Mouse (Mus musculus) gastrocnemius, postnatal 36 days (tissue): ENCODE data around the gene Ddx28. TPM values are rescaled to one million over a fixed set of nuclear protein-coding genes. Genes with fewer than 3 reads are reported as not detected.

Source experiments
- DNase-seq, 2 experiments: peaks; one replicate each; pipeline ENCODE4 v3.0.0; 2022
- intact Hi-C: fragments of 180-260 bp; cut with DNase I; formaldehyde crosslinking; loops from one replicate; pipeline ENCODE4 v1.15.1; 2025
- total RNA-seq, 2 experiments: library from RNA; stranded (reverse); gene quantifications; 2 replicates each; pipeline ENCODE4 v1.2.3; 2021

The Ddx28 gene
- total RNA-seq, 2 experiments from 2014 or later, result 8.2 to 9.6 TPM

- intact Hi-C loops, result no loop called here
- no peak for DNase-seq
Measured at GRCm38 (mm10) chr8:105975363-105975762, 36.3 kb downstream of the Ddx28 start.

GRCm38 (mm10) chr8:105971019-105971720, 40.5 kb downstream of the Ddx28 start:
- intact Hi-C loops, result no loop called here
- no peak for DNase-seq

GRCm38 (mm10) chr8:105969367-105969766, 42.3 kb downstream of the Ddx28 start:
- DNase-seq, result no peak
- intact Hi-C loops, result no loop called here

GRCm38 (mm10) chr8:105966692-105967311, 44.9 kb downstream of the Ddx28 start:
- intact Hi-C loops, result no loop called here
- DNase-seq, result no peak

GRCm38 (mm10) chr8:105965905-105966341, 45.8 kb downstream of the Ddx28 start, which contains the start of gene Slc12a4:
Gene Slc12a4, minus strand, starts transcription at chr8:105966097.
- intact Hi-C loops, result no loop called here
- peak; percentile 69 to 77 for DNase-seq

- DNase-seq, result peak; percentile 45 to 61
- intact Hi-C loops, result no loop called here
Measured at GRCm38 (mm10) chr8:105965266-105965904, 46.3 kb downstream of the Ddx28 start.

GRCm38 (mm10) chr8:105964506-105965265, 47.0 kb downstream of the Ddx28 start:
- intact Hi-C loops, result no loop called here
- DNase-seq, result no peak

- no peak for DNase-seq
- intact Hi-C loops, result no loop called here
Measured at GRCm38 (mm10) chr8:105961536-105961935, 50.1 kb downstream of the Ddx28 start.

GRCm38 (mm10) chr8:105961101-105961500, 50.6 kb downstream of the Ddx28 start:
- DNase-seq, result no peak
- intact Hi-C loops, result no loop called here

Other genes with a start within 250 kb of the Ddx28 start
- 10 to 100 TPM; 19.7 to 22.0 TPM for gene Ranbp10, start 184.5 kb downstream of the Ddx28 start, total RNA-seq
- gene Tsnaxip1, start 184.2 kb downstream of the Ddx28 start, total RNA-seq, result not detected
- gene Cenpt, start 158.6 kb downstream of the Ddx28 start, total RNA-seq, result 1 to 10 TPM; 1.1 to 1.2 TPM
- gene Thap11, start 156.8 kb downstream of the Ddx28 start, total RNA-seq, result 10 to 100 TPM; 19.0 TPM
- gene Nutf2, start 151.3 kb downstream of the Ddx28 start, total RNA-seq, result 10 to 100 TPM; 38.4 to 52.9 TPM
- 10 to 100 TPM; 17.6 to 20.1 TPM for gene Edc4, start 131.0 kb downstream of the Ddx28 start, total RNA-seq
- gene Nrn1l, start 118.3 kb downstream of the Ddx28 start, total RNA-seq, result under 1 TPM in 1 of 2 experiments, not detected in 1; 0.59 TPM
- gene Pskh1, start 111.4 kb downstream of the Ddx28 start, total RNA-seq, result 10 to 100 TPM in 1 of 2 experiments, 1 to 10 TPM in 1; 9.5 to 11.5 TPM
- not detected for gene Ctrl, start 78.0 kb downstream of the Ddx28 start, total RNA-seq
- 10 to 100 TPM; 15.7 to 24.2 TPM for gene Psmb10, start 73.4 kb downstream of the Ddx28 start, total RNA-seq
- under 1 TPM in 1 of 2 experiments, not detected in 1; 0.25 TPM for gene Lcat, start 68.5 kb downstream of the Ddx28 start, total RNA-seq
- 10 to 100 TPM; 11.2 to 17.7 TPM for gene Slc12a4, start 45.8 kb downstream of the Ddx28 start, total RNA-seq
- not detected for gene Dpep3, start 32.5 kb downstream of the Ddx28 start, total RNA-seq
- gene Dus2, start 20.5 kb downstream of the Ddx28 start, total RNA-seq, result 1 to 10 TPM; 9.7 to 10.0 TPM
- not detected for gene Dpep2nb, start 5.9 kb downstream of the Ddx28 start, total RNA-seq
- 10 to 100 TPM; 19.5 to 22.8 TPM for gene Nfatc3, start 47.0 kb upstream of the Ddx28 start, total RNA-seq
- gene Esrp2, start 125.1 kb upstream of the Ddx28 start, total RNA-seq, result under 1 TPM in 1 of 2 experiments, not detected in 1; 0.26 TPM
- gene Pla2g15, start 138.5 kb upstream of the Ddx28 start, total RNA-seq, result 1 to 10 TPM; 2.8 to 3.0 TPM
- gene Slc7a6, start 157.0 kb upstream of the Ddx28 start, total RNA-seq, result 10 to 100 TPM in 1 of 2 experiments, 1 to 10 TPM in 1; 5.9 to 10.1 TPM
- gene Slc7a6os, start 199.1 kb upstream of the Ddx28 start, total RNA-seq, result 1 to 10 TPM; 7.2 to 8.1 TPM
- gene Prmt7, start 199.1 kb upstream of the Ddx28 start, total RNA-seq, result 10 to 100 TPM; 25.4 to 25.5 TPM